Mouse (Mus musculus) left cerebral cortex, adult 8-10 months (tissue): Measurements from ENCODE around the gene Rimklb. TPM values are rescaled to one million over a fixed set of nuclear protein-coding genes. Genes with fewer than 3 reads are reported as not detected.
"Not testable (repeated sequence)": the region's sequence is repeated elsewhere in the genome, so short reads cannot be mapped to it uniquely, and the experiment has no call there.

ENCODE experiments used
- DNase-seq, 2 experiments: peaks; one replicate each; pipeline ENCODE4 v3.0.0; 2022; ENCODE audit warnings: low spot score in 2 of 2
- total RNA-seq, 4 experiments: library from RNA; stranded (reverse); gene quantifications; 2 replicates each; pipeline ENCODE4 v1.2.4; 2022

The Rimklb gene
- total RNA-seq, 4 experiments from 2014 or later = 59.9 to 73.3 (median 65.8) TPM

GRCm38 (mm10) chr6:122496501-122496900 lies 2.1 kb downstream of the Rimklb start:
- no peak for DNase-seq

GRCm38 (mm10) chr6:122495082-122495881 lies 3.3 kb downstream of the Rimklb start:
- DNase-seq = no peak

- DNase-seq = no peak
These were observed 4.6 kb downstream of the Rimklb start for GRCm38 (mm10) chr6:122493799-122494472.

- DNase-seq = no peak
These were observed 6.1 kb downstream of the Rimklb start for GRCm38 (mm10) chr6:122492479-122492878.

DNA sequence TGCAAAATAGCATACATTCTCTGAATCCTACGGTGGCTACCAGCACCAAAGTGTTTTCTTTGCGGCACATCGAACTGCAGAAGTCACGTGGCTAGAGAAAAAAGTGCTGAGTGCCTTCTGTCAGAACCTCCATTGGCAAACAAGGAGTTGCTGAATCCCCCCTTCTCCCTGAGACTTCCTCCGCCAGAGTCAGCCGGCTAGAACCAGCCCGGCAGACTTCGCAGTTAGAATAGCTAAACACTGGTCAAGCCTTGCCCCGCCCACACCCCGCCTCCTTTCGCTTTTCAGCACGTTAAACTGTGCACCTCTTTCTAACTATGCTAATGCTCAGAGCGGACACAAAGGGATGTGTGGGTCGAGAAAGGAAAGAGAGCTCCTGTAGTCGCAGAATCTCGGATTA lies 7.0 kb downstream of the Rimklb start:
- DNase-seq = peak; percentile 22 to 38

GRCm38 (mm10) chr6:122490929-122491512 lies 7.5 kb downstream of the Rimklb start:
- DNase-seq = no peak

GRCm38 (mm10) chr6:122486297-122487117 lies 12.1 kb downstream of the Rimklb start:
- DNase-seq = peak in 1 of 2 experiments; percentile 46

GRCm38 (mm10) chr6:122485401-122486296 lies 12.9 kb downstream of the Rimklb start:
- peak in 1 of 2 experiments; percentile 23 for DNase-seq

- no peak for DNase-seq
These were observed 20.5 kb downstream of the Rimklb start for GRCm38 (mm10) chr6:122478062-122478461.

GRCm38 (mm10) chr6:122471461-122471860 lies 27.1 kb downstream of the Rimklb start:
- not testable (repeated sequence) for DNase-seq

GRCm38 (mm10) chr6:122470240-122470639 lies 28.3 kb downstream of the Rimklb start:
- no peak for DNase-seq

GRCm38 (mm10) chr6:122469030-122469640 lies 29.4 kb downstream of the Rimklb start:
- no peak for DNase-seq

DNA sequence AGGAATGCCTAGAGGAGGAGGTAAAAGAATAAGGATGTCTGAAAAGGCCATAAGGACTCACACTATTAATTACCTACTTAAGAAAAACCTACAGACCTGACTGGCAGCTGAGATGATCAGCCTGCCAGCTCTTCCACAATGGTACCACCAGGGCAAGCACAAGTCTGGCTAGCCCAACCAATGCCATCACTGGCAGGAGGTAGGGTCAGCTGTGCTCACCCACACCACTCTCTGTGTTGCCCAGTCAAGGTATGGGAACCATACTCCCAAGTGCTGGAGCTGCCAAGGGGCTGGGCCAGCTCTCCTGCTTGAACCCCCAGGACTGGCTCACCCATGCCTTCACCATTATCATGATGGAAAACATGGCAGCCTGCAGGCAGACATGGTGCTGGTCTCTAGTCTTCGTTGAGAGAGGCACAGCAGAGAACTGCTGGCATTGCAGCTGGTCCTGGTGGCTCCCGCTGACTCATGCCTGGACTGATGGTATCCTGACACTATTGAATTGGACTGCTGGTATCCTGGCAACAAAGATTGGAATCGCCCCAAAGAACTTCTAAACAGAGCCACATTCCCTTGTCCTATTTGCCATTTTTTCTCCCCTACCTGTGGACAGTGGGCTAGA lies 32.4 kb downstream of the Rimklb start:
- no peak for DNase-seq

- DNase-seq = peak in 1 of 2 experiments; percentile 26
These were observed 39.4 kb downstream of the Rimklb start for GRCm38 (mm10) chr6:122458946-122459693.

- no peak for DNase-seq
These were observed 50.7 kb downstream of the Rimklb start for GRCm38 (mm10) chr6:122447848-122448247.

DNA sequence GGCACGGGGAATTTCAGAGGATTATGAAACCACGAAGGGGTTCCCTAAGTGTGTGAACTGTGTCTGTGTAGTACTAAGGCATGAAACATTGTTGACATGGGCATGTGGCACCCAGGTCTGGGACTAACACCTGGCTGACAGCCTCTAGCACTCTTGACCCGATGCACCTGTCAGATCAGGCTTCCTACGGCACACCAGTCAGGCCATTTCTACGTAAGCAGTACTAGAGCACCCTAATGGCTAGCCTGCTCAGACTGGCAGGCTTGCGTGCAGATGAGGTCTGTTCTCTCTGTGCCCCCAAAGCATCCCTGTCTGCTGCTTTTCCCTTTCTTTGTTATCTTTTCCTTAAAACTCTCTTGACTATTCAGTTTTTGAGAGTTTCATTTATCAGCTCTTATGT lies 53.3 kb downstream of the Rimklb start:
- no peak for DNase-seq

DNA sequence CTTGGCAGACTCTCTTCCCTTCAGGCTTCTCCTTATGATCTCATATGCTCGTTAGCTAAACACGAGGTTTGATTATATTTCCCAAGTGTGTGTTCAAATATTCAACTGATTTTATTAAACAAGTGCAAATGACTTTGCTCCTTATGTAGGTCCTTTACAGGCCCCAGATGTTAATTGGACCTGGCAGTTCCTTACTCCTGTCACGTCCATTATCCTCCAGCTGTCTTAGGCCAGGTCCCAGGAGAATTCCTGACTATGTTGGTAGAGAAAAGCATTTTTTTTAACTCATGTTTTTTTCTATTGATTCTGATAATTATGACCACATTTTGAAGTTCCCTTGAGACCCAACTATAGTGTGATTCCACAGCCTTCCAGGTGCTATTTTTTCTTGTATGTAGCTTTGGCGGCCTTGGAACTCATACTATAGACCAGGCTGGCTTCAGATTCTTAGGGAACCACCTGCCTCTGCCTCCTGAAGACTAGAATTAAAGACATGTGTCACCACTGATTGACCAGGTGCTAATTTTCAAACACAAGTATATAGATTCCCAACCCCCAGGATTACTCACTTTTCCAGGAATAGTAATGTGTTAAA lies 57.8 kb downstream of the Rimklb start:
- no peak for DNase-seq

GRCm38 (mm10) chr6:122439249-122439648 lies 59.3 kb downstream of the Rimklb start:
- DNase-seq = no peak
